Mouse (Mus musculus): ENCODE data around the gene Neo1. TPM values are rescaled to one million over a fixed set of nuclear protein-coding genes. Genes with fewer than 3 reads are reported as not detected.
"Not testable (repeated sequence)": the region's sequence is repeated elsewhere in the genome, so short reads cannot be mapped to it uniquely, and the experiment has no call there.

Neo1 gene
- polyA plus RNA-seq, 1 experiment from 2014 or later, result 36.5 TPM

DNA sequence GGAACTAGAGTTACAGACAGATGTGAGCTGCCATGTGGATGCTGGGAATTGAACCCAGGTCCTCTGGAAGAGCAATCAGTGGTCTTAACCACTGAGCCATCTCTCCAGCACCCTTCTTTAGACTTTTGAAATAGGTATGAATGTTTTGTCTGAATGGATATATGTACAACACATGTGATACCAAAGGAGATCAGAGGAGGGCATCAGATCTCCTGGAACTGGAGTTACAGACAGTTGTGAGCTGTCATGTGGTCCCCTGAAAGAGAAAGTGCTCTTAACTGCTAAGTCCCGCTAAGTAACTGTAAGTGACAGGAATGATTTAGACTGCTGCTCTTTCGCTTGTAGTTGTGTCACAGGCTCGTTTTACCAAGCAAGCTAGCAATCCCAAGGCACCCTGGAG, 80.7 kb downstream of the Neo1 start:
- H3K27ac ChIP-seq, result no peak overlapping the region
- no peaks in the 10 kb centered on the region for H3K4me1 ChIP-seq (replicated peaks)
- H3K27me3 ChIP-seq (ENCODE audit: insufficient read depth, poor library complexity, severe bottlenecking), result no peaks in the 10 kb centered on the region
- no peaks in the 10 kb centered on the region for H3K9me3 ChIP-seq
- DNase-seq (ENCODE audit: low spot score), result no peak
- peaks cover 31% of the 10 kb centered on the region for H3K36me3 ChIP-seq
- 80% methylated on average over 3 of the region's 3 CpGs for WGBS
- H3K4me3 ChIP-seq, result no peak overlapping the region

DNA sequence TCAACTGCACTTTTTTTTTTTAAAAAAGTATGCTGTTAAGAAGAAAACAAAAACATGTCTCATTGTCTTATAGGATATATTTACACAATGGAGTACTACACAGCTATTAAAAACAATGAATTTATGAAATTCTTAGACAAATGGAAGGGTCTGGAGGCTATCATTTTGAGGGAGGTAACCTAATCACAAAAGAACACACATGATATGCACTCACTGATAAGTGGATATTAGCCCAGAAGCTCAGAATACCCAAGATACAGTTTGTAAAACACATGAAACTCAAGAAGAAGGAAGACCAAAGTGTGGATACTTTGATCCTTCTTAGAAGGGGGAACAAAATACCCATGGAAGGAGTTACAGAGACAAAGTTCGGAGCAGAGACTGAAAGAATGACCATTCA, 90.3 kb downstream of the Neo1 start:
- H3K27me3 ChIP-seq (ENCODE audit: insufficient read depth, poor library complexity, severe bottlenecking); H3K4me1 ChIP-seq (replicated peaks); H3K9me3 ChIP-seq; H3K4me3 ChIP-seq; H3K36me3 ChIP-seq; DNase-seq (ENCODE audit: low spot score); H3K27ac ChIP-seq: not testable (repeated sequence)
- 95% methylated on average over 1 of the region's 1 CpGs for WGBS

DNA sequence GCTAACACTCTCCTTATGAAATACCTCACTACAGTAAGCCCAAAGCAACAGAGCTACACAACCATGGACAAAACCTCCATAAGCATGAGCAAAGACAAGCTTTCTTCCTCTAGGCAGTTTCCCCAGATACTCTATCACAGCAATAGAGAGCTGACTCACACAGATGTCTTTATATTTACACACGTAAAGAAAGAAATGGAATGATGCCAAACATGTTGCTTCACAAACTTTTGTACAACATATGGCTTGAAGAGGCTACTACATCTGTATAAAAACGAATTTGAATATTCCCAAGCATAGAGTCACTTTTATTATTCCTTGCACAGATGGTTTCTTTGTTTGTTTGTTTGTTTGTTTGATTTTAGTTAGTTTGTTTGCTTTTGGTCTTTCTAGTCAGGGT, 101.5 kb downstream of the Neo1 start:
- no peak for DNase-seq (ENCODE audit: low spot score)
- WGBS, result 87% methylated on average over 2 of the region's 2 CpGs
- H3K27me3 ChIP-seq (ENCODE audit: insufficient read depth, poor library complexity, severe bottlenecking), result no peaks in the 10 kb centered on the region

DNA sequence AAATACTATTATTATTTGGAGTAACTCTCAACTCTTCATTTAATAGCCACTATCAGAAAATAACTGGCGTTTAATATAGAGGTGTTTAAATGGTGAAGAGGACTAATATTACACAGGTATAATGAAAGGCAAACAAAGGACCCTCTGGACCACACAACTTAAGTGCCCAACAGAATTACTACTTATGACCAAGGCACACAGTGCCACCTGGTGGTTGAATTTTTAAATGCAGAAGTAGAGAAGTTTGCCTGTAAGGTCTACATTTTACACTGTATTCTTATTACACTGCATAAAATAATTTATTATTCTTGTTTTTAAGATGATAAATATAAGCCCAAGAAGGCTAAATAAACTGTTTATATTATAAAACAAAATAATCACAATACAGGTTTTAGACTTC, 108.1 kb downstream of the Neo1 start:
- H3K9me3 ChIP-seq, result no peaks in the 10 kb centered on the region
- no peak overlapping the region for H3K27ac ChIP-seq
- 34% methylated on average over 1 of the region's 1 CpGs for WGBS
- H3K36me3 ChIP-seq, result peaks cover 31% of the 10 kb centered on the region
- no peak for DNase-seq (ENCODE audit: low spot score)
- H3K4me1 ChIP-seq (replicated peaks), result no peaks in the 10 kb centered on the region
- H3K27me3 ChIP-seq (ENCODE audit: insufficient read depth, poor library complexity, severe bottlenecking), result no peaks in the 10 kb centered on the region
- H3K4me3 ChIP-seq, result no peak overlapping the region

More for the DNA sequence above, 101.5 kb downstream of the Neo1 start:
- no peak overlapping the region for H3K27ac ChIP-seq
- no peak overlapping the region for H3K4me3 ChIP-seq
- H3K4me1 ChIP-seq (replicated peaks), result no peaks in the 10 kb centered on the region
- no peaks in the 10 kb centered on the region for H3K9me3 ChIP-seq
- H3K36me3 ChIP-seq, result peaks cover 23% of the 10 kb centered on the region; the same call in 1 of the 2 replicates

DNA sequence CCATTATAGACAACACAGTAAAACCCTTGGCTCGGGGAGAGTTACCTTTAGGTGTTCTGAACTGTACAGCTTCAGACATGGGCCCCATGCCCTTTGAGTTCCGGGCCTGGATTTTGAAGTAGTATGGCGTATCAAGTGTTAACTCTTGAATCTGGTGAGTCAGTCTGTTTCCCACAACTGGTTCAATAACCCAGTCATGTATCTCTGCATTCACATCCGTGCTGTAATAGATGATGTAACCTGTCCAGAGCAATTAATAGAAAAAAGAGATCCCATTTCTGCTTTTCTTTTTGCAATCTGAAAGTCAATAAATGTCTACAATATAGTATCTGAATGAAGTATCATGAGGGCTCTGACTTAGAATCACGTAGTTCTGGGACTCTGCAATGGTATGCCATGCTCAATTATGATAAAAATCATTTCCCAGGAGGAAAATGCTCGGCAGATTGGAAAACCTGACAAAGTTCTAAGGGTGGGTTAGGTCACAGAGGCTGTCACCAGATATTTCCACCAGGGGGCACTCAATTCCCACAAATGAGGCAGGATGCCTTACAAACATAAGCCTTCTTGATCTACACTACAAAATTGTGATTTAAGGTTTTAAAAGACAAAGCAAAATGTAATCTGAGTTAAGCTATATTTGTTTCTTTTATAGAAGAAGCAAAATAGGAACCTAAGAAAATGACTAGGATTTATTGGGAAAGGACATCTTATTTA, 133.2 kb downstream of the Neo1 start:
- H3K27me3 ChIP-seq (ENCODE audit: insufficient read depth, poor library complexity, severe bottlenecking), result no peaks in the 10 kb centered on the region
- H3K4me1 ChIP-seq (replicated peaks), result no peaks in the 10 kb centered on the region
- WGBS, result 71% methylated on average over 6 of the region's 6 CpGs
- peak; percentile 45 for DNase-seq (ENCODE audit: low spot score)
- no peak overlapping the region for H3K4me3 ChIP-seq
- H3K36me3 ChIP-seq, result peaks cover 66% of the 10 kb centered on the region
- H3K27ac ChIP-seq, result no peak overlapping the region
- H3K9me3 ChIP-seq, result no peaks in the 10 kb centered on the region

DNA sequence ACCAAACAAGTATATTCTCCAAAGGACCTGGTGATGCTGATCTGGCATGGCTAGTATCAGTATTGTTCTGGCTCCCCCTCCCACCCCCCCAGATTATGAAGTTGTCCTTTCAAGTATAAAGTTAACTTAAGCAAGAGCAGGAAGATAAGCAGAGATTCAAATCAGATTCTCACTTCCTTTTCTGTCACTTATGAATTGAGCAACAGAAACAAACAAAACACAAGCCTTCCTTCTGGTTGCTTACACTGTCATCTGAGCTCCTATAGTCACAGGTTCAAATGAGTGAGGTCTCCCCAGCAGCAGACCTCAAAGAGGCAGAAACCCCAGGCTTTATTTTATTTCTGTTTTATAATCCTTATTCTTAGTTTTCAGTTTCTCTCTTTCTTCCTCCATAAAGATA, 136.6 kb downstream of the Neo1 start:
- Histone ChIP-seq H3K4me1 (replicated peaks) (no peaks in the 10 kb centered on the region), H3K27me3 (ENCODE audit: insufficient read depth, poor library complexity, severe bottlenecking) (no peaks in the 10 kb centered on the region), H3K4me3 (no peak overlapping the region), H3K27ac (no peak overlapping the region), H3K9me3 (no peaks in the 10 kb centered on the region), H3K36me3 (peaks cover 49% of the 10 kb centered on the region)
- DNase-seq (ENCODE audit: low spot score), result no peak

DNA sequence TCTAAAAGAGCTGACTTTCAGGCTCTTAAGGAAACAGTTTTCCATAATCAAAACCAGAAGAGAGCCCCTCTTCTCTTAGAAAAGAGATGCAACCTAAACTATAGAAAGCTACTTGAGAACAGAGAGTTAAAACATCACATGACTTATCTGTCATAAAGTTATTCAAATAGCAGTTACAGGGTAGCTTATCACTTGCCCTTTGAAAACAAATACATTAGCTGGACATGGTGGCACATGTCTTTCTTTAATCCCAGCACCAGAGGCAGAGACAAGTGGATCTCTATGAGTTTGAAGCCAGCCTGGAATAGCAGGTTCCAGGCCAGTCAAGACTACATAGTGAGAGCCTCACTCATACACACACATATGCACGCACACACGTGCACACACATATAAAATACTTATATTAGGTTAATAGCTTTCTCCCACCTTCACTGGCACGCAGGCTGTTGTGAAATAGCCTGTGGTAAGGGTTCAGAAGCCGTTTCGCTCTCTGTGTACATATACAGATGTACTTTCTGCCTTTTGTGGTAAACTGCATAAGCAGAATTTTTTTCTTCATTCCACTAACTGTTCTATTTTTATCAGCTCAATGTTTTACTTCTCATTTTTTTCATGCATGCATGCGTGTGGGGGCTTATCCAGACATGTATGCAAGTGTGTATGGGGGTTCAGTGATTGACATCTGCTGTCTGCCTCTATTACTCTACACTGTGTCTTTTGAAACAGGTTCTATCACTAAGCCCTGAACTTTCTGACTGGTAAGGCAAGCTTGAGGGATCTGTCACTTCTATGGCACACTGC, 144.2 kb downstream of the Neo1 start:
- H3K36me3 ChIP-seq, result peaks cover 71% of the 10 kb centered on the region
- no peak for DNase-seq (ENCODE audit: low spot score)
- WGBS, result 95% methylated on average over 6 of the region's 6 CpGs

DNA sequence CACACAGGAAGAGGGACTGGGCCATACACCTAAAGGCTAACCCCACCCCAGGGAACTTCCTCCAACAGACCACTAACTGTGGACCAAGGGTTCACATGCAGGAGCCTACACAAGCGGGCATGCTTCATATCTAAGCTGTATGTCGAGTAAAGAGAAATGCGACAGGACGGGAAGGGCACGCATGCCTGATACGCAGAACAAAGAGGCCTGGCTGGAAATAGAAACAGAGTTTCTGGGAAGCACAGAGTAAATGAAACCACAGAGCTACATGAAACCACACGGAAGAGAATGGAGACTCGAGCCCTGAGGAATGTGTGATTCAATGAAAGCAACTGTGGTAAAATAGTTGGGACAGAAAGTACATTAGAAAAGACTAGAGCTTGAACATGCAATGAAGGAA, 145.3 kb downstream of the Neo1 start:
- no peak for DNase-seq (ENCODE audit: low spot score)
- no peak overlapping the region for H3K4me3 ChIP-seq
- H3K27ac ChIP-seq, result no peak overlapping the region
- H3K27me3 ChIP-seq (ENCODE audit: insufficient read depth, poor library complexity, severe bottlenecking), result no peaks in the 10 kb centered on the region
- no peaks in the 10 kb centered on the region for H3K9me3 ChIP-seq
- WGBS, result 95% methylated on average over 8 of the region's 8 CpGs
- peaks cover 80% of the 10 kb centered on the region for H3K36me3 ChIP-seq
- no peaks in the 10 kb centered on the region for H3K4me1 ChIP-seq (replicated peaks)

More for the DNA sequence above, 144.2 kb downstream of the Neo1 start:
- Histone ChIP-seq H3K27ac (no peak overlapping the region), H3K4me3 (no peak overlapping the region), H3K27me3 (ENCODE audit: insufficient read depth, poor library complexity, severe bottlenecking) (no peaks in the 10 kb centered on the region), H3K9me3 (no peaks in the 10 kb centered on the region), H3K4me1 (replicated peaks) (no peaks in the 10 kb centered on the region)

DNA sequence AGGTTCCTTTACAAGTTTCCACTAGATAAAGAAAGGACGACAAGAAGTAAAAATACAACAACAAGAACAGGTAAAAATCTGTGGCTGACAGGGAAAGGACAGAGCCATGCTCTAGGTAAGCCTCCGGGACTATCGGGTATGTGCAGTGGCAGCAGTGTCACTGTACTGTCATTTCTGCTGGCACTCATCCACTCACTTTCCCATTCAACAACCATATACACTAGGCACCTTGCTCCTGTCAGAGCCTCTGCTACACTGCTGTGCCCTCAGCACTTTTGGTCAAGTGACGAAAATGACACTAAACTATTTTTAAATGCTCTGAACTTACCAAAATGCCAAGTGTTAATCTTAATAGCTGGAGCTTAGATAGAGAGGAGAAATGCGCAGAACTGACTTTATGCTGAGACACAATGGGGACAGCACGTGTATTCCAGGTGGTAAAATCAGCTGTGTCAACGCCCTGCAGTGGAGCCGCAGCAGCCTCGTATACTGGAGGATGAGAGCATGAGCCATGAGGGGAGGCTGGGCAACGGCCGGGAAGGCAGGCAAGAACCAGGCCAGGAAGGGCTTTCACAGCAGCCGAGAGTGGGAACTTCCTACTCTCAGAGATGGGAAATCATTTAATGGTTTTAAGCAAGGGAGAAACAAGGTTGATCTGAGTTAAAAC, 146.3 kb downstream of the Neo1 start:
- Histone ChIP-seq H3K4me3 (no peak overlapping the region), H3K36me3 (peaks cover 84% of the 10 kb centered on the region), H3K9me3 (no peaks in the 10 kb centered on the region), H3K4me1 (replicated peaks) (no peaks in the 10 kb centered on the region), H3K27ac (no peak overlapping the region), H3K27me3 (ENCODE audit: insufficient read depth, poor library complexity, severe bottlenecking) (no peaks in the 10 kb centered on the region)
- DNase-seq (ENCODE audit: low spot score), result no peak
- 87% methylated on average over 12 of the region's 12 CpGs for WGBS

DNA sequence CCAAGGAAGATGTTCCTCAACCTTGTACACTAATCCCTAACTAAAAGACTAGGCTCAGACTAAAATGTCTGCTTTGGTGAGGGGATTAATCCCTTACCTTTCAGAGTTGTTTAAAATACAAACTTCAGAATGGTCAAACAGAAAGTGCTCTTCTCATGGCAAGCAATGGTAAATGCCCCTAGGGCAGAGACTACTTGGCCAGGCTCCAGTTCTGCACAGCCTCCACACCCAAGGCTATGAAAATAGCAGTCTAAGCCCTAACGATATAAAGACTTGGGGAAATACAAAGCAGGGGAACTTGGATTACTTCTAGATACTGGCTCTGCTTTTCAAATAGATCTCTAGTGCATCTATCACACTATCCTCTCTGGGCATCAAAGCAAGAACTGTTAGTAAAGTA, 153.6 kb downstream of the Neo1 start:
- Histone ChIP-seq H3K4me1 (replicated peaks) (no peaks in the 10 kb centered on the region), H3K27ac (no peak overlapping the region), H3K4me3 (no peak overlapping the region), H3K9me3 (no peaks in the 10 kb centered on the region), H3K27me3 (ENCODE audit: insufficient read depth, poor library complexity, severe bottlenecking) (no peaks in the 10 kb centered on the region), H3K36me3 (peaks cover 89% of the 10 kb centered on the region)
- DNase-seq (ENCODE audit: low spot score), result no peak
- 96% methylated on average over 1 of the region's 1 CpGs for WGBS

DNA sequence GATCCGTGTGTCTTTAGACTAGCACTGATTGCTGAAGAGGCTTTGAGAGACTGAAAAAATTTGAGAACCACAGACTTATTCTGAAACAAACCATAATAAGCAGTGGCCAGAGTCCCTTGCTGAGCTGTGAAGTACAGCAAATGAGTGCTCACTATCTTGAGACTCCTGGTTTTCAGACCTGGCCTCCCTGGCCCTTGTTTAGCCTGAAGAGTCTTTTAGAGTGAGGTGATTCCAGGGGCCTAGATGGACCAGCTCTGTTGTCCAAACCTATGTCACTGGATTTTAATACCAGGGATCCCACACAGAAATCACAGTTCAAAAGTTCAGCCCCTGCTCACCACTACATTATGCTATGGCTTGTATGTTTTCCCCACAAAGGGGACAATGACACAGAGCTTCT, 156.4 kb downstream of the Neo1 start:
- Histone ChIP-seq H3K4me1 (replicated peaks) (no peaks in the 10 kb centered on the region), H3K36me3 (peaks cover 94% of the 10 kb centered on the region), H3K27me3 (ENCODE audit: insufficient read depth, poor library complexity, severe bottlenecking) (no peaks in the 10 kb centered on the region), H3K9me3 (no peaks in the 10 kb centered on the region), H3K4me3 (no peak overlapping the region), H3K27ac (no peak overlapping the region)
- DNase-seq (ENCODE audit: low spot score), result no peak
- 88% methylated on average over 1 of the region's 1 CpGs for WGBS

DNA sequence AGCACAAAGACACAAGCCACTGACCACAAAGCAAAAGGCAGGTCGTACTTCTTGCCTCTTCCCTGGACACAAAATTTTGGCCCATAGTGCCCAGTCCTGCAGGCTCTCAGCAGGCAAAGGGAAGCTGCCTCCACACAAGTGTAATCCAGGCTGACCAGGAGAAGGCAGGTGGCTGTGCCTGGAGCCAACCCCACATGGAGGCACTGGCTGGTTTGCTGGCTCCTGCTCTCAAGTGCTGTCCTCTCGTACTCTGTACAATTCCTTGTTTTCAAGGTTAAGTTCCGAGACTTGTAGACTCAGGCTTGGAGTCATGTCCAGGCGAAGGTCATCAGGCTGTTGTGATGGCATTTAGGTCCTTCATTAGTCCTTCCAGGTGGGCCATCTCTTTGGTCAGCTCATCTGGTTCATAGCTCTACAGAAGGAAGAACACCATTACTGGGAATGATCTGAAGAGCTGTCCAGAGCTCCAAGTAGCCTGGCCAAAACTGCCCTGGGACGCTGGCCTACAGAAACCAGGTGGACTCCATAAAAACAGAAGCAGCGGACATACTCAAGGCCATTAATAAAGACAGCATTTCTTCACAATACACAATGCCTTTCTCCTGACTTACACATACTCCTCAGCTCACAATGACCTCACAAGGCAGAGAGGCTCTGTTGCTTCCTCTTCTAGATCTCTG, 159.2 kb downstream of the Neo1 start:
- DNase-seq (ENCODE audit: low spot score), result no peak
- Histone ChIP-seq H3K36me3 (peaks cover 83% of the 10 kb centered on the region), H3K27me3 (ENCODE audit: insufficient read depth, poor library complexity, severe bottlenecking) (no peaks in the 10 kb centered on the region), H3K4me3 (no peak overlapping the region), H3K4me1 (replicated peaks) (no peaks in the 10 kb centered on the region), H3K27ac (no peak overlapping the region), H3K9me3 (no peaks in the 10 kb centered on the region)
- 91% methylated on average over 6 of the region's 6 CpGs for WGBS

DNA sequence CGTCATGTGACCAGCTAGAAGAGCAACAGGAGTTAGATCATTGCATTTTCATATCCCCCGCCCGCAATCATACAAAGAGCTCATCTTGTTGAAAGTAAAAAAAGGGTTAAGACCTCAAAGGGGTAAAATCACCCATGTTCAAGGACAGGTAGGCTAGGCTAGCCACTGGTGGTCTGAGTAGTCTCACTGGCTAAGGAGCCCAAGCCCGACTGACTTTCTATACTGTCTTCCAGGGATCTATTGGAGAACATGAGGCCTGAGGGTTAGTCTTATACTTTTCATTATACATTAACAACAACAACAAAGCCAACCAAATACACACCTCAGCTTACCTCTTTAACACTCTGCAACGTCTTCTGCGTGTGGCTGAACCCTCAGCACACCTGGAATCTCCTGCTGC, 160.8 kb downstream of the Neo1 start:
- Histone ChIP-seq H3K36me3 (peaks cover 66% of the 10 kb centered on the region), H3K9me3 (no peaks in the 10 kb centered on the region), H3K4me3 (no peak overlapping the region), H3K4me1 (replicated peaks) (no peaks in the 10 kb centered on the region), H3K27me3 (ENCODE audit: insufficient read depth, poor library complexity, severe bottlenecking) (no peaks in the 10 kb centered on the region), H3K27ac (no peak overlapping the region)
- 96% methylated on average over 6 of the region's 6 CpGs for WGBS
- no peak for DNase-seq (ENCODE audit: low spot score)
